Mouse (Mus musculus) forebrain, embryonic 12.5 days (tissue): ENCODE data around the gene Car1. TPM values are rescaled to one million over a fixed set of nuclear protein-coding genes. Genes with fewer than 3 reads are reported as not detected.
"Not testable (repeated sequence)": the region's sequence is repeated elsewhere in the genome, so short reads cannot be mapped to it uniquely, and the experiment has no call there.

Experiments used
- ATAC-seq: fragments of 200-750 bp; cut with Nextera tagmentation; 2 replicates; pipeline ENCODE4 v1.8.0; 2017; ENCODE audit warnings: moderate TSS enrichment; ENCODE audit not compliant: low FRiP score
- H3K27ac ChIP-seq: fragments of 300-500 bp; sonication (generic); 2 replicates; pipeline ENCODE4 v1.5.1; 2016; ENCODE audit warnings: mild to moderate bottlenecking
- H3K27me3 ChIP-seq: fragments of 300-500 bp; sonication (generic); 2 replicates; pipeline ENCODE4 v1.6.1; 2016; ENCODE audit warnings: mild to moderate bottlenecking
- H3K36me3 ChIP-seq: fragments of 300-500 bp; sonication (generic); replicated peaks from 2 replicates; pipeline ENCODE4 v1.6.1; 2016; ENCODE audit warnings: mild to moderate bottlenecking
- H3K4me1 ChIP-seq: fragments of 300-500 bp; sonication (generic); 2 replicates; pipeline ENCODE4 v1.6.1; 2016
- H3K4me2 ChIP-seq: fragments of 300-500 bp; sonication (generic); 2 replicates; pipeline ENCODE4 v1.6.1; 2016; ENCODE audit warnings: mild to moderate bottlenecking, moderate library complexity
- H3K4me3 ChIP-seq: fragments of 300-500 bp; sonication (generic); replicated peaks from 2 replicates; pipeline ENCODE4 v1.5.1; 2016; ENCODE audit warnings: mild to moderate bottlenecking
- H3K9ac ChIP-seq: fragments of 300-500 bp; sonication (generic); 2 replicates; pipeline ENCODE4 v1.6.1; 2016; ENCODE audit warnings: mild to moderate bottlenecking
- H3K9me3 ChIP-seq: fragments of 300-500 bp; sonication (generic); 2 replicates; pipeline ENCODE4 v1.6.1; 2016
- WGBS: fragments of 180-500 bp; shearing (Covaris S2); methylation state at CpG from one replicate; pipeline ENCODE4 v1.1.7; 2016; 5-methylcytosine and 5-hydroxymethylcytosine counted together
- polyA plus RNA-seq: library from polyadenylated mRNA; unstranded; fragments of >200 nt; fragmentation: Nextera tagmentation; extraction: Ambion mirVana; gene quantifications from 2 replicates; pipeline ENCODE4 v1.2.1, GENCODE M21; 2016

Car1 gene
- polyA plus RNA-seq, 1 experiment from 2014 or later: not detected

DNA sequence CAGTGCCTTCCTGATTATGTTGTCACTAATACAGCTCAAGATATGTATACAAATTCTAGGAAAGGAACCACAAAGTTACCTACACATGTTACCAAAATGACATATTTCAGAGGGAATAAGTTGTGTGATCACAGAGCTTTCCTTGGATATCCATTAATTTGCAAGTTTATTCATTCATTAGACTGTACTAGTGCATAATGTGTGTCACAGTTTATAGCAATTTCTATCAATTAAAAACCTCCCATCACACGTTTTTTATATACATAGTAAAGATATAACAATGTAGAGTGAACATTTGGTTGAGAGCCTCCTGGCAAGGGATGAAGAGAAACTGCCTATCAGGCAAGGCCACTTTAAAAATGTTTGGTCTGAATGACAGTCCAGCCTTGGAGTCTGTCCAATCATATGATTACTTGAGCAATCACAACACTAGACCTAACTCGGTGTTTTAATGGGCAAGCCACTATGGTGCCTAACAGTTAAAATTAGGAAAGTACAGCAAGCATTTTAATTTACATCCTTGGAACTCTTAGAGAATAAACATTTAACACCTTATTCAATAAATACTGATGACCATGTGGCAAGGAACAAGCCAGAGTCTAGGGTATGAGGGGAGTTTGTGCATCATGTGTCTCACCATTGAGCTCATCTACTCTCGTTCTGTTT lies 31.5 kb downstream of the Car1 start:
- not testable (repeated sequence) for H3K4me2 ChIP-seq, H3K4me3 ChIP-seq, H3K36me3 ChIP-seq, ATAC-seq, H3K9ac ChIP-seq, H3K27ac ChIP-seq, H3K9me3 ChIP-seq, H3K4me1 ChIP-seq, H3K27me3 ChIP-seq
- 85% methylated on average over 3 of the region's 3 CpGs for WGBS

DNA sequence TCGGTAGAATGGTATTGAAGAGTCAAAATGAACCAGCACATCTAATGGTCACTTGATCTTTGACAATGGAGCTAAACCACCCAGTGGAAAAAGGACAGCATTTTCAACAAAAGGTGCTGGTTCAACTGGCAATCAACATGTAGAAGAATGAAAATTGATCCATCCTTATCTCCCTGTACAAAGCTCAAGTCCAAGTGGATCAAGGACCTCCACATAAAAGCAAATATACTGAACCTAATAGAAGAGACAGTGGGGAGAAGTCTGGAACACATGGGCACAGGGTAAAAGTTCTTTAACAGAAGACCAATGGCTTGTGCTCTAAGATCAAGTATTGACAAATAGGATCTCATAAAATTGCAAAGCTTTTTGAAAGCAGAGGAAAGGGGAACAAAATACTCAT lies 33.6 kb downstream of the Car1 start:
- not testable (repeated sequence) for ATAC-seq, H3K4me2 ChIP-seq, H3K36me3 ChIP-seq, H3K9me3 ChIP-seq, H3K9ac ChIP-seq, H3K27me3 ChIP-seq, H3K27ac ChIP-seq, H3K4me3 ChIP-seq, H3K4me1 ChIP-seq
- 90% methylated on average over 1 of the region's 1 CpGs for WGBS

DNA sequence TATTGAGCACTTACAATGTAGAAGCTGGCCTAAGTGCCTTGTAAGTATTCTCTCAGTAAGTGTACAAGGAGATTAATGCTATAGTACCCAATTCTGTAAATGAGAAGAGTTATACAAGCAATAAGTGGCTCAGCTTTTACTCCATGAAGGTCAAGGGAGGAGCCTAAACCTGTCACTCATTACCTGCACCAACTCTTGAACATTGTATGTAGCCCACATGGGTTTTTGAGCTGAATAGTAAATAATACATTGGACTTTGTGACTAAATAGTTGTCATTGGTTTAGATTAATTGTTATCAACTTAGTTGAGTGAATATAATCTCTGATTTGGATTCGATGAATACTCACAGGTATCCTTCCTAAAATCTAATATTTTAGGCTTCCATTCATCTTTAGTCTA lies 35.7 kb downstream of the Car1 start:
- H3K4me3 ChIP-seq, H3K9me3 ChIP-seq: not testable (repeated sequence)
- WGBS: 100% methylated on average over 1 of the region's 1 CpGs

DNA sequence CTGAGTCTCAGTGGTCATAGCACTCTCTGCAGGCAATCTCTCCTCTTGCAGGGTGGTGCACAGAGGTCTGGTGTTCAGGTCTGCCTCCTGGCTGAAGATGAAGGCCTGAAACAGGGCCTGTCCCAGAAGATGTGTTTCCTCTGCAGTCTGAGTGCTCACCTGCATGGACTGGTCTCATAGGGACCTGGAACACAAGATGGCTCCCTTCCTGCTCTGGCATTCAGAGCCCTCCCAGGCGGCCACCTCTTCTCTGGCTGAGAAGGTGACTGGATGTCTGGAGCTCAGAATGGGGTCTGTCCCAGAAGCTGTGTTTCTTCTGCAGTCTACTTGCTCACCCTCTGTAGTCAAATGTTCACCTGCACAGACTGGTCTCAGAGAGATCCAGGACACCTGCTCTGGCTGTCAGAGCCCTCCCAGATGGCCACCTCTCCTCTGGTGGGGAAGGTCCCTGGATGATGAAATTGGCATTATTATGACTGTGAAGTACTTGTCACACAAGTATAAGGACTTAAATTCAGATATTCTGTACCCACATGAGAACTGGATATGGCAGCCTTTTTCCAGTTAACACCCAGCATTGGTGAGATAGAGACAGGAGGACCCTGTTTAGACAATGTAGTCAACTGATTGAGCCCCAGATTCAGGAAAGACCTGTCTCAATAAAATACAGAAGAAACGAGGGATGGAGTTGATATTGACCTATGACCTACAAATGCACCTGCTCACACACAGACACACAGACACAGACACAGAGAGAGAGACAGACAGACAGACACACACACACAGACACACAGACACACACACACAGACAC lies 43.2 kb downstream of the Car1 start:
- no peaks in the 10 kb centered on the region for H3K9me3 ChIP-seq
- H3K27ac ChIP-seq: no peak overlapping the region
- 80% methylated on average over 2 of the region's 2 CpGs for WGBS
- no peaks in the 10 kb centered on the region for H3K27me3 ChIP-seq
- H3K4me3 ChIP-seq: no peak overlapping the region
- ATAC-seq: no peak
- no peaks in the 10 kb centered on the region for H3K4me1 ChIP-seq
- H3K36me3 ChIP-seq: no peaks in the 10 kb centered on the region
- no peak overlapping the region for H3K4me2 ChIP-seq
- H3K9ac ChIP-seq: no peak overlapping the region

More for the DNA sequence above, 35.7 kb downstream of the Car1 start:
- H3K4me1 ChIP-seq, H3K9ac ChIP-seq, ATAC-seq, H3K36me3 ChIP-seq, H3K27ac ChIP-seq, H3K27me3 ChIP-seq, H3K4me2 ChIP-seq: not testable (repeated sequence)

DNA sequence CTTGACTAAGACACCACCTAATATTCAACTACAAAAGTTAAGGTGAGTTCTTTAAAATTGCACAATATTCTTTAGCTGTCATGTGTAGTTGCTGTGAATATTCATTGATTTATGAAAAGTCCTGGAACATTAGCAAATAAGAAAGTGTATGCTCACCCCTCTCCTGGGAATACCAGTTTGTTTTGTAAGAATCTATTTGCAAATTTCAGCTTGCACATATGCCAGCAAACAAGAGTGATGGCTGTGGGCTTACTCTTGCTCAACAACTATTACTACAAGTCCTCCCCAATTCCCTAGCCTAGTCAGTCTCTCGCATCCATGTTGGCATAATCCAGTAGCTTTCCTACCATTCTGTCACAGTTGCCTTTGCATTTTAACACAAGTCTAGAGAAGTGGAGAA lies 52.5 kb downstream of the Car1 start:
- H3K27me3 ChIP-seq: no peaks in the 10 kb centered on the region
- no peak overlapping the region for H3K4me3 ChIP-seq
- no peaks in the 10 kb centered on the region for H3K36me3 ChIP-seq
- H3K4me1 ChIP-seq: no peaks in the 10 kb centered on the region
- H3K9ac ChIP-seq: no peak overlapping the region
- no peak overlapping the region for H3K27ac ChIP-seq
- H3K4me2 ChIP-seq: no peak overlapping the region
- no peak for ATAC-seq
- H3K9me3 ChIP-seq: no peaks in the 10 kb centered on the region
- WGBS: 83% methylated on average over 1 of the region's 1 CpGs

DNA sequence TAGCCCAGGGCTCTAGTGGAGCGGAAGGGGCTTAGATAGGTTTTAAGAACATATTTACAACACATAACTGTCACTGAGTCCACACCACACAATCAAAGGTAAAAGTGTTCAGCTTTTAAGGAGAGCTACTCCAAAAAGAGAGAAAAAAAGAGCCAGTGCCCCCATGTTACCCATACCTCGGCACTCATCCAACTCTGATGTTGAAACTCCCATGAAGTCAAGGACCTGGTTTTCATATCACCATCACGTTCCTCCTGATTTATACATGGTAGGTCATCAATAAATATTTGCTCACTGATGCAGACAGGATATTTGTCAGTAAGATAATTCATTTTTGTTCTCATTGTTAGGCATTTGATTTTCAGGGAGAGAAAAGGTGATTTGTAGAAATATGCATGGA lies 62.1 kb downstream of the Car1 start:
- no peaks in the 10 kb centered on the region for H3K27me3 ChIP-seq
- no peak overlapping the region for H3K4me3 ChIP-seq
- no peak for ATAC-seq

DNA sequence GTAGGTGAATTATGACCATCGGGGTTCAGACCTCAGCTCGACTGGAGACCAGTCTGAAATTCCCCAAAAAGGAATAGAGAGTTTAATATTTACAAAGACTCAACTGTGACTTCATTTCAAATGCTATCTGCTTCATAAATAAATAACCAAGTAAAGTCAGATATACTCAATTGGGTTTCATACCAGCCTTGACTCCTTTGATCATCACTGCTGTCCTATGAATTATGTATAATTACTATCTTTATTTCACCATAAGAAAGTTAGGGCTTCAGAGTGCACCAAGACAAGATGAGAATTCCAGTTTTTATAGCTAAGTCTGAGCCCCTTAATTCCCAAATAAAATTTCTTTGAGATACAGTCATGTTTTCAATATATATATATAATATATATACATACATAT lies 69.9 kb downstream of the Car1 start:
- Histone ChIP-seq H3K36me3 (no peaks in the 10 kb centered on the region), H3K4me1 (no peaks in the 10 kb centered on the region), H3K4me3 (no peak overlapping the region), H3K9me3 (no peaks in the 10 kb centered on the region), H3K9ac (no peak overlapping the region), H3K27me3 (no peaks in the 10 kb centered on the region), H3K27ac (no peak overlapping the region), H3K4me2 (no peak overlapping the region)
- 88% methylated on average over 2 of the region's 2 CpGs for WGBS
- ATAC-seq: no peak

More for the DNA sequence above, 62.1 kb downstream of the Car1 start:
- H3K9me3 ChIP-seq: no peaks in the 10 kb centered on the region
- H3K9ac ChIP-seq: no peak overlapping the region
- no peaks in the 10 kb centered on the region for H3K4me1 ChIP-seq
- H3K4me2 ChIP-seq: no peak overlapping the region
- no peaks in the 10 kb centered on the region for H3K36me3 ChIP-seq
- H3K27ac ChIP-seq: no peak overlapping the region
- 91% methylated on average over 3 of the region's 3 CpGs for WGBS

DNA sequence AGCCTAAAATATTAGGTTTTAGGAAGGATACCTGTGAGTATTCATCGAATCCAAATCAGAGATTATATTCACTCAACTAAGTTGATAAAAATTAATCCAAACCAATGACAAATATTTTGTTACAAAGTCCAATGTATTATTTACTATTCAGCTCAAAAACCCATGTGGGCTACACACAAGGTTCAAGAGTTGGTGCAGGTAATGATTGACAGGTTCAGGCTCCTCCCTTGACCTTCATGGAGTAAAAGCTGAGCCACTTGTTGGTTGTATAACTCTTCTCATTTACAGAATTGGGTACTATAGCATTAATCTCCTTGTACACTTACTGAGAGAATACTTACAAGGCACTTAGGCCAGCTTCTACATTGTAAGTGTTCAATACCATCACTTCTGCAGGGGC lies 80.7 kb downstream of the Car1 start:
- not testable (repeated sequence) for H3K27me3 ChIP-seq, ATAC-seq, H3K4me3 ChIP-seq, H3K9ac ChIP-seq, H3K36me3 ChIP-seq, H3K4me1 ChIP-seq, H3K9me3 ChIP-seq, H3K4me2 ChIP-seq, H3K27ac ChIP-seq
- WGBS: 98% methylated on average over 1 of the region's 1 CpGs

DNA sequence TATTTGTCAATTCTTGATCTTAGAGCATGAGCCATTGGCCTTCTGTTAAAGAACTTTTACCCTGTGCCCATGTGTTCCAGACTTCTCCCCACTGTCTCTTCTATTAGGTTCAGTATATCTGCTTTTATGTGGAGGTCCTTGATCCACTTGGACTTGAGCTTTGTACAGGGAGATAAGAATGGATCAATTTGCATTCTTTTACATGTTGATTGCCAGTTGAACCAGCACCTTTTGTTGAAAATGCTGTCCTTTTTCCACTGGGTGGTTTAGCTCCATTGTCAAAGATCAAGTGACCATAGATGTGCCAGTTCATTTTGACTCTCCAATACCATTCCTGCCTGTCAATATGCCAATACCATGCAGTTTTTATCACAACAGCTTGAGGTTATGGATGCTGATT lies 82.7 kb downstream of the Car1 start:
- not testable (repeated sequence) for H3K9ac ChIP-seq, H3K4me2 ChIP-seq, H3K9me3 ChIP-seq, H3K4me1 ChIP-seq, H3K36me3 ChIP-seq, ATAC-seq, H3K4me3 ChIP-seq, H3K27me3 ChIP-seq, H3K27ac ChIP-seq

Other genes with a start within 250 kb of the Car1 start
- gene 1810022K09Rik, start 197.1 kb downstream of the Car1 start, polyA plus RNA-seq: 517 and 522 TPM in 2 replicates
- 1.4 and 2.1 TPM in 2 replicates for gene Car13, start 166.6 kb downstream of the Car1 start, polyA plus RNA-seq
- gene Car3, start 55.1 kb upstream of the Car1 start, polyA plus RNA-seq: 1.3 and 2.3 TPM in 2 replicates
- 40.2 and 50.7 TPM in 2 replicates for gene Car2, start 77.9 kb upstream of the Car1 start, polyA plus RNA-seq